Mouse (Mus musculus) myocyte (in vitro differentiated cells): Measurements from ENCODE around the gene Slc35e3.

Experiments used
- CEBPB ChIP-seq: IDR thresholded peaks from 2 replicates; pipeline ENCODE4 v1.6.1; 2011; ENCODE audit warnings: mild to moderate bottlenecking, moderate library complexity; ENCODE audit not compliant: poor library complexity, insufficient read depth, severe bottlenecking
- E2F4 ChIP-seq: IDR thresholded peaks from one replicate; pipeline ENCODE4 v1.6.1; 2011; ENCODE audit warnings: mild to moderate bottlenecking, control low read depth, moderate library complexity; ENCODE audit not compliant: insufficient read depth
- MAX ChIP-seq: IDR thresholded peaks from one replicate; pipeline ENCODE4 v1.6.1; 2011; ENCODE audit warnings: low read depth, mild to moderate bottlenecking, control low read depth
- MYOG ChIP-seq, 3 experiments: IDR thresholded peaks; one replicate each; pipeline ENCODE4 v1.6.1; 2011; ENCODE audit warnings: control low read depth in 2 of 3, low read depth in 2 of 3, mild to moderate bottlenecking in 2 of 3; ENCODE audit not compliant: insufficient read length in 2 of 3, control insufficient read depth in 1 of 3, insufficient read depth in 1 of 3
- POLR2A ChIP-seq: IDR thresholded peaks from one replicate; pipeline ENCODE4 v1.6.1; 2011; ENCODE audit warnings: low read depth, mild to moderate bottlenecking, control low read depth, moderate library complexity; ENCODE audit not compliant: insufficient read length
- POLR2AphosphoS2 ChIP-seq: IDR thresholded peaks from one replicate; pipeline ENCODE4 v1.6.1; 2011; ENCODE audit warnings: low read depth, control low read depth; ENCODE audit not compliant: insufficient read length
- SRF ChIP-seq: IDR thresholded peaks from one replicate; pipeline ENCODE4 v1.6.1; 2011; ENCODE audit warnings: low read depth; ENCODE audit not compliant: control insufficient read depth, insufficient read length
- TCF12 ChIP-seq: IDR thresholded peaks from one replicate; pipeline ENCODE4 v1.6.1; 2011; ENCODE audit warnings: mild to moderate bottlenecking, control low read depth; ENCODE audit not compliant: poor library complexity, insufficient read depth, severe bottlenecking
- TCF3 ChIP-seq: IDR thresholded peaks from one replicate; pipeline ENCODE4 v1.6.1; 2011; ENCODE audit warnings: low read depth, control low read depth; ENCODE audit not compliant: insufficient read length
- USF1 ChIP-seq: IDR thresholded peaks from one replicate; pipeline ENCODE4 v1.6.1; 2011; ENCODE audit warnings: low read depth, mild to moderate bottlenecking, control low read depth, moderate library complexity

DNA sequence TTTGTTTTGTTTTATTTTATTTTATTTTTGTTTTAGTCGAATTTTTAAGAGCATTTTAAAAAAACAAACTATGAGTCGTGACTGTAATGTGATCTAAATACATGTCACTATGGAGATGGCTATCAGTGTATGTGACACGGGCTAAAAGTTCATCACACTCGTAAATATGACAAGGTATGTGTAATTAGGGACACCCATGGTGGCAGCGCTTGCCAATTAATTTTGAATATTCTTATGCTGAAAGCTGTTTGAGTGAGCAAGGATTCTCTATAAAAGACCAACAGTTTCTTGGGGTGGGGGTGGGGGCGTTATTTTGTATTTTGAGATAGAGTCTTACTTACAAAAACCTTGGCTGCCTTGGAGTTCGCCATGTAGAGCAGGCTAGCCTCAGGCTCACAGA, 20.5 kb downstream of the Slc35e3 start:
- TF ChIP-seq POLR2A (no peak), MAX (no peak), CEBPB (no peak), USF1 (no peak), POLR2AphosphoS2 (no peak), MYOG (IDR thresholded peaks at IDR 0.05; ENCODE audit: control insufficient read depth in 1 of 3, insufficient read depth in 1 of 3, insufficient read length in 2 of 3, low read depth in 2 of 3) (no peak), E2F4 (no peak), TCF3 (no peak), SRF (no peak), TCF12 (no peak)
